In genomic region chr8:120498926-120499605, GRCm38 (mm10) we compare ENCODE assay signal across 8 mouse cellular contexts.
DNase-seq lines count a peak whose midpoint lies in the region; ATAC-seq lines count a peak whose summit lies in the region.

No protein-coding gene starts in this region.

- peak overlapping the region; percentile 49 for H3K9ac ChIP-seq in midbrain, embryonic 13.5 days (replicated peaks)

- no peaks in the 10 kb centered on the region for H3K9me3 ChIP-seq in midbrain, embryonic 13.5 days

- ATAC-seq in cerebellum, adult (ENCODE audit: insufficient number of reproducible peaks, low FRiP score, low TSS enrichment): peak; percentile 71
- peak; percentile 35; the same call in 1 of the 2 replicates for ATAC-seq in midbrain, embryonic 13.5 days
- no peak for ATAC-seq in inflammation-experienced regulatory T-cells, adult 6 months

- 16% methylated on average over 9 of the region's 9 CpGs for WGBS in midbrain, embryonic 13.5 days

- intact Hi-C loops in heart, postnatal 14 days (cut with DNase I): no loop called here

- peaks cover 96% of the 10 kb centered on the region for H3K4me1 ChIP-seq in midbrain, embryonic 13.5 days (replicated peaks)

- H3K4me3 ChIP-seq in midbrain, embryonic 13.5 days (replicated peaks): peak overlapping the region; percentile 12

- peak overlapping the region; percentile 84 for H3K27ac ChIP-seq in midbrain, embryonic 13.5 days

- H3K36me3 ChIP-seq in midbrain, embryonic 13.5 days: no peaks in the 10 kb centered on the region

- no peaks in the 10 kb centered on the region; the same call in 1 of the 2 replicates for H3K27me3 ChIP-seq in midbrain, embryonic 13.5 days

- no peak for DNase-seq in cerebellum, postnatal 4 days (ENCODE audit: low spot score in 2 of 2)
- peak; percentile 95 to 96 for DNase-seq in adrenal gland, postnatal 36 days
- peak; percentile 85 for DNase-seq in fibroblast of lung, adult 2 months (ENCODE audit: low read depth)
- peak; percentile 63 to 75 for DNase-seq in heart, postnatal 14 days
- peak; percentile 81 to 89 for DNase-seq in kidney, postnatal 4 days

- peak overlapping the region; percentile 45 for H3K4me2 ChIP-seq in midbrain, embryonic 13.5 days (replicated peaks)

Comparison
In these comparisons a context has a peak if more than half of its experiments do, and no peak if none do; other contexts are left out.
1. DNase-seq: peak in adrenal gland, postnatal 36 days (2 of 2), fibroblast of lung, adult 2 months (single experiment), heart, postnatal 14 days (2 of 2) and kidney, postnatal 4 days (2 of 2); none in cerebellum, postnatal 4 days (0 of 2).